Mouse (Mus musculus) B cell, adult 2 months (primary cell): ENCODE data around the gene Copg2.

ENCODE experiments used
- DNase-seq, 2 experiments: peaks; one replicate each; pipeline ENCODE4 v3.0.0; 2022

Copg2 gene

DNA sequence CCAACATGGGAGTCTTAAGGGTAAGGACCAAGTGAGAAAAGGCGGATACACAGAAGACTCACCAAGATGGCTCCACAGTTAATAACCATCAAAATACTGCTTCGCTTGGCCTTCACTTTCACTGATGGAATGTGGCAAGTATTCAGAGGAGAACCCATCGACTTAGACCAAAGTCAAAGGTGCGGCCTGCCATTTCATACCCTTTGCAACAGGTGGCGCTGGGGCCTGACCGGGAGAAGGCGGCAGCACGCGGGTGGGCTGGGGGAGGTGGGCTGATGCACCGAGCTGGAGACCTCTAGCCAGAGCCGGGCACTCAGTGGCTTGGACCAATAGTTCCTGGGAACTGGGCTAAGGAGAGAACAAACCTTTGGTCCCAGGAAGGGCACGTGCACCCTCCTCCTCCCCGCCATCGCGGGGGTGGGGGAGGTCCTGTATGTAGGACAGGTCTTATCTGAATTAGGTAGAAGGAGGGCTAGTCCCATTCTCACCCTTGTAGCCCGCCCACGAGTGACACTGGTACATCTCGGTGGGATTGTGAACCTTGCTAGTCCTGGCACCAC is 163.9 kb downstream of the Copg2 start:
- DNase-seq, result no peak

DNA sequence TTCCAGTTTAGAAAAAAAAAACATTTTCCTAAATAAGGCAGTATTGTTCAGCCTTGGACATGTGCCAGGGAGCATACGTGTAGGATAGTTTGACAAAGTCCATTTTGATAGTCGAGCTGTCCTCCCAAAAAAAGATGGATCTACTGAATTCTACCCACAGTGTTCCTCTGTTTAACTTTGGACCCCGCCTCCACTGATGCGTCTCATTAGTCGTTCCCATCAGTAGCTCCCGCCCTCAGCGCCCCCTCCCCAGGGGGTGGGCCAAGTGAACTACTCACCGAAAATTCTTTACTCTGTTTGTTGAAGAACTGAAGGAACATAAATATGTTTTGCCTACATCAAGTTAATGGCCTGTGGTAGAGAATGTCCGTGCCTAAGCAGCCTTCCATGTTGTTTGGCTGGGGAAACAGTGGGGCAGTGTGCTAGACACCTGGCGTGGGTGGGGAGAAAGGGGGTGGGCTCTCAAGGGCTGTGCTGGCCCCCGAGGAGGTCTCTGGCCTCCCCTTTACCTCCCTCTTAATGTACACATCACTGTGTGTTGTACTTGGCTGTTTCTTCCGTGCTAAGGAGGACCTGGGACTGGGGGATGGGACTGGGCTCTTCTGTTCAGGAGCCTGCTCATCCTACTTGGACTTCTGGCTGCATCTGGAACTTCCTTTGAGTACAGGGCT is 166.2 kb downstream of the Copg2 start:
- DNase-seq, result no peak

DNA sequence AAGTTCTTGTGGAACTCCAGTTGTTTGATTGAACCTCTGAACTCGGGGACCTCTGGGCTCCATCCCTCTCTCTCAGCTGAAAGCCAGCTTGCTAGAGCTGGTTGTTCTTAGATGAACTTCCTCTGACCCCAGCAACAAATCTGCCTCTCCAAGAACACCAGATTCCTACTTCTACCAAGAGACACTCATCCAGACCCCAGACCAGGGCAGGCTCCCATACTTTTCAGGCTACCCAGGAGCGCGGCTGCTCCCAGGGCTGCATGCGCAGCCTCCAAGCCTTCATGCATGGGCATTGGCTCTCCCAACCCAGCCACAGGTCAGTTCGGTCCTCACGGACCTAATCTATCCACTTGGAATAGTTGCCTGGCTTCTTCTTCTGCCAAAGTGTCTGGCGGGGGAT is 173.3 kb downstream of the Copg2 start, which contains the start of gene Mest:
Mest (plus strand) TSS at position 217 of the 400 bp plus-strand sequence.
- DNase-seq, result no peak

DNA sequence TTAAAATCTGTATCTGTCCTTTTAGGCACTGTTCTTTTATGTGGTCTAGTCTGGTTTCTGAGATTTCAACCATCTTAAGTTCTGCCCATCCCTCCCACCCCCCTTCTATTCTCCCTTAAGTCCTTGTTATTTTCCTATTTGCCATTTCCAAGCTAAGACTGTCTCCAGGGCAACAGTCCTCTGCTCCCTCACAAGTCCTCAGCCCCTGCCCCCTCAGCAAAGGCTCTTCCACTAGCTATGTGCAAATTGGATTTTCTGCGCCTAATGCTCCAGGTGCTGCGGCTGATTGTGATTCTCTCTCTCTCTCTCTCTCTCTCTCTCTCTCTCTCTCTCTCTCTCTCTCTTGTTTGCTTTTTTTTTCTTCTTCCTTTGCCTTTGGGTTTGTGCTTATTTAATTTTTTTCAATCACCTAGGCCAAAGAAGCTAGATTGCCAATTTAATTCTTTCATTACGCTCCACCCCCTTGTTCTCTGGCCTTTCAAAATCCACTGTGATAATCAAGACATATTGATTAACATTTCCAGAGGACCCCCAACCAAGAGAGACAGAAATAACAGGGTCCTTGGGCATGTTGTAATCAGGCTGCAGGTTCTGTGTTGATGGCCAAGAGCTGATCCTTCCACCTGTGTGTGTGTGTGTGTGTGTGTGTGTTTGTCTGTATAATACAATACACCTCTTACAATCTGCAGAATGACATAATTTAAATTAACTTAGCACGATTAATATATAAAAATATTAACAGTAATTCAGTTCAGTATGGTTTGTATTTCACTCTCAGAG is 174.0 kb downstream of the Copg2 start:
- DNase-seq, result no peak

DNA sequence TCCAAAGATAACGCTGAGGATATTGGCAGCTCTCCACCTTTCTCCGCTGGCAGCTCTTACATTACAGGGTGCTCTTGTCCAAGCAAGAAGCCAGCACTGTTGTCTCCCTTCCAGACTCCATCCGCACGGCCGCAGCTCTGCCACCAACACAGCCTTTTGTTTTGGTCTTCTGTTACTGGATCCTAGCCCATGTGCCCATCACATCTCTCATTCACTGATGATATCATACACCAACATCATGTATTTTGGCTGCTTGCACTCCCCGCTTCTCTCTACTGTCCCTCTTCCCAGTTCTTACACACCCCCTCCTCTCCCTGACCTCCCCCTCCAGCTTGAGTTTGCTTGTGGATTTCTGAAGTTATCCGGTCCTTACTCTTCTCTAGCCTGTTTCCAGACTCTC is 179.8 kb downstream of the Copg2 start:
- DNase-seq, result no peak

DNA sequence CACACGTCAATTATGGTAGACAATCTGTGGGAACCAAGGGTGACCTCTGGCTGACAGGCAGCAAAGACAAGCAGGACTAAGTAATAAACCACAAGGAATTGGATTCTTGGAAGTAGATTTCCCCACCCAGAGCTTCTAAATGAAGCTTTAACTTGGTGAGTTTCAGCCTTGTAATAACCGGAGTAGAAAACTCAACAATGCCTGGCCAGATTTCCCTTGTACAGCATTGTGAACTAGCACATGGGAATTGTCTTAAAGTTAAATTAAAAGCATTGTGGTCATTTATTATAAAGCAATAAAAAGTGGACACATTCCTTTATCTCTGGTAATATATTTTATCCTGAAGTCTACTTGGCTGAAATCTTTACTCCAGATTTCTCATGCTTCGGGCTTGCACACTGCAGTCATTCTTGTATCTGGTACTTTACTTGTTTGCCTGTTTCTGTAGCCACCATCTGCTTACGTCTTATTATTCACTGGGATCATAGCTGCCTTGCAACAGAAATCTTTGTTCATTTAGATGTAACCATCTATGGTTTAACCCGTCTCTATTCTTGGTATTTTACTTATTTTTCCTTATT is 181.6 kb downstream of the Copg2 start:
- DNase-seq, result no peak

DNA sequence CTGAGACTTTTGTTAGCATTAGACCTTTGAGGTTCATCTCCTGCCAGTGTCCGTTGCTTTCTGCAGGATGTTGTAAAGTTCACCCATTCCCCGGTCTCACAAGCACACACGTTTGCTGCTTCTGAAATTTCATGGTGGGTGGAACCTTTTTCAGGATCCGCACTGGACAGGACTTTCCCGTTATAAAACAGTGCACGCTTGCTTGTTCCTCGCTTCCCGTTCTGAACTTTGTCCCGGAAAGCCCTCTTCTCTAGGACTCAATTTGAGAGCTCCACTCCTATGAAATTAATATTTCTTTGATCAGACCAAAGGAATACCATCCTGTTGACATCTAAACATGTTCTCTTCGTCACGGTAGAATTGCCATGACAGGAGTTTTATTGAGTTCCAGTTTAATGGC is 182.7 kb downstream of the Copg2 start:
- no peak for DNase-seq

DNA sequence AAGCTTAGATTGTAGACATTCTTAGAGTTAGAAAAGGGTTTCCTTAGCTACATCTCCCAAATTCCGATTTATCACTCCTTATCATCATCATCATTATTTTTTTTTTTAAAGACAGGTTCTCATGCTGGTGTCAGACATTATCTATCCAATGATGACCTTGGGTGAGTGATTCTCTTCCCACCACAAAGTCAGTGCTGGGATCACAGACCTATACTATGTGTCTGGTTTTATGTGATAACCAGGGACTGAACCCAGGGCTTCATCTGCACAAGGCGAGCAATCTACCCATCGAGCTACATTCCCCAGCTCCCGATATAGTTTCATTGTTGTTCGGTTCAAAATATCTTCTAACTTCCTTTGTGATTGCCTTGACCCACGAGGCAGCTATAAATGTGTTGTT is 183.1 kb downstream of the Copg2 start:
- DNase-seq, result no peak

DNA sequence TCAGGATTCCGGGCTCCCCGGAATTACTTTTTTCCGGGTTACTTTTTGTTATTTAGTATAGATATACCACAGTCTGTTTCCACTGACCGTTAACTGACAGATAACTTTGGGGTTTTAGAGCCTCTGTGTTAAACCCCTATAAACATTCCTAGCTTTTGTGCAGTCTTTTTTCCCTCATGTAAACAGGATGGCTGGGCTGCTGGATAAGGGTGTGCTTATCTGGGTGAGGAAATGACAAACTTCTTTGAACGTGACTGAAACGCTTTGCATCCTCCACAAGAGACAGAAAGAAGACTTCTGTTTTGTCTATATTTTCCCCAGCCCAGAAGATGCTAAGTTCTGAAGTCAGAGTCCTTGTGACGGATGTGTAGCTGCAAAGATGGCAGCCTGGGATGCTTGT is 184.1 kb downstream of the Copg2 start:
- DNase-seq, result no peak

DNA sequence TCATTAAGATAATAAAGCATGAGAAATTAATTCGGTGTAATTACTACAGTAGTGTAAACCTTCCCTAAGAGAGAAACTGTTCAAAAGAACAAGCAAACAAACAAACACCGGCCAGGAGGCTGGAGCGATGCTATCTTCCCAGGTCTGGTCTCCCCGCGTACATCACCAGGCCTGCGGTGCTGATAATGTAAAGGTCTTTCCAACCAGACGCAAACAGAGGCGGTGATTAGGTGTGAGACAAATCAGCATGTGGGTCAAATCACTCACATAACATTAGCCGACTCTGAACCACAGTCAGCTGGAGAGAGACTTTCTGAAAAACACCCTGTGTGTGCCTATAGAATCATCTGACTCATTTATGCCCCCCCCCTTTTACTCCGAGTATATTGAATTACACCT is 185.2 kb downstream of the Copg2 start:
- no peak for DNase-seq

DNA sequence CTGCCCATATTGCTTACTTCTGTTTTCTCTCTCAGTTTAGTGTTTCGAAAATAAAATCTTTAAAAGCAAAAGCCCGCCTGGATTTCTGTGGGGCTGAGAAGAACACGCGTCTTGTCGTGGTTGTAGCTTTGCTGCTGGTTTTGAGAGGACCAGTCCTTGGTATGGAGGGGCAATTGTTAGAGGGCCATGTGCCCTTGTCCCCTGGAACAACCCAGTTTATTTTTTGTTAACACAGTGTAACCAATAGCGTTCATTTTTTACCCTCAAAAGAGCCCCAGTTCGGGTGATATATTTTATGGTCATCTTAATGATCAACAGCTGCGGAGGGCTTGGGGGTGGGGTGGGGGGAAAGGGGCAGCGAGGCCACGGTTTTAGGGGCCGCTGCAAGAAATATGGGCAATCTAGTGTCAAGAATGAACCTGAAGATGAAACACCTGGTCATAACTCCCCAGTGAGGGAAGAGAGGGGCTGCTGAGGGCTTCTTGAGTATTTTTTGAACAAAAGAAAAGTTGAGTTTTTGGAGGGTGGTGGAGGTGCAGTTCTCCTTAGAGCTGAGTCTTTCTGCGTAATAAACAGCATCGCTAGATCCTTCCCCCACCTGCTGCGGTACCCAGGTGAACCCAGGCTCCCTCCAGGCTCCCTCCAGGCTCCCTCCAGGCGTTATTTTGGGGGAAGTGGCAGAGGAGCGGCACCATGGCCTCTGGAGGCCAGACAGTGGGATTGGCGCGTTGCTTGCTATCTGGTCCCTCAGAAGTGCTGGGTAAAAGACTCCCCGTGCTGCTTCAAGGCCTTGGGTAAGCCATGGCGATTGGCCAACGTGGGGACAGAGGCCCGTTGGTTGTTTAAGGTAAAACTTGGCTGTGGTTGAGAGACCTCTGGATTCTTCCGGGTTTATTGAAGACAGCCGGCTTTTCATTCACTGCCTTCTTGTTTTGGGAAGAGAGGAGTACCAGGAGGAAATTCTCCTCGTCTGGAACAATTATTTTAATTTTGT is 185.9 kb downstream of the Copg2 start:
- DNase-seq, result no peak

DNA sequence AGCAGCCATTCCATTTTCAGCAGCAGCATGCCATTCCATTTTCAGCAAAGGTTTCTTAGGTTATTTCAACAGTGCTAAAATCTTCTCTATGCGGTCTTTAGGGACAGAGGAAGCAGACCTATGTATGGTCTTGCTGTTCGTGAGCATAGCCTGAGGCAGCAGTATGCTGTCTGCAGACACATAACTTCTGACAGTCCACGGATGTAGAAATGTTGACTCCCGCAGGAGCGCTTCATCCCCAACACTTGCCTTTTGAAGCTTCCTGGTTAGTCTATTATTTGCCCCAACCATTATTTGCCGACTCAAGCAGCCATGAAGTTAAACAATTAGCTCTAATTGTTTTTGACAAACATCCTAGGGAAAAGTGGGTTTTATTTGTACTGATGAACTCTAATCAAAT is 187.5 kb downstream of the Copg2 start:
- no peak for DNase-seq

DNA sequence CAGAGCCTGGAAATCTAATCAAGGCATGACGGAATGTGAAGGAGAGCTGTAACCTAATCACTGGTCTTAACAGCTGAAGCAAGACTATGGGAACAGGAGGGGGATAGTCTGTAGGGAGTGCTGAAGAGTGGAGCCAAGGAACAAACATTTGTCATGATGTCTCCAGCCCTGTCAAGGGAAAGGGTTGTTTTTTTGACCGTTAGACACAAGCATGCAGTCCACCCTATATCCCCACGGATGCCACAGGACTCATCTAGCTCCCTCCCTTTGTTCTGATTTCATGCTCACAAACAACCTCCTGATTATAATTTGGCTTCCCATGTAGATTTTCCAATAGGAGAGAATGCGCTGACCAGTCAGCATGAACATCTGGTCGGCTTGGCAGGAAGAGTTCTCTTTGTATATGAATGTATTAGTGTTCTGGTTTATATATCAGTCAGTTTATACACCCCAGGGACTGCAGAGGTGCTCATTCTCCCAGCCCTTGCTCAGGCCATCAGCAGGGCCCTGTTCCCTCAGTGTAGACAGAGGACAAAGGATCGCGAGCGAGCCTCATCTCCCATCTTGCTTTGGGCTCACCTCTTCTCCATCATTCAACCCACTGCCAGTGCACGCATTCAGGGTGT is 192.5 kb downstream of the Copg2 start:
- no peak for DNase-seq

DNA sequence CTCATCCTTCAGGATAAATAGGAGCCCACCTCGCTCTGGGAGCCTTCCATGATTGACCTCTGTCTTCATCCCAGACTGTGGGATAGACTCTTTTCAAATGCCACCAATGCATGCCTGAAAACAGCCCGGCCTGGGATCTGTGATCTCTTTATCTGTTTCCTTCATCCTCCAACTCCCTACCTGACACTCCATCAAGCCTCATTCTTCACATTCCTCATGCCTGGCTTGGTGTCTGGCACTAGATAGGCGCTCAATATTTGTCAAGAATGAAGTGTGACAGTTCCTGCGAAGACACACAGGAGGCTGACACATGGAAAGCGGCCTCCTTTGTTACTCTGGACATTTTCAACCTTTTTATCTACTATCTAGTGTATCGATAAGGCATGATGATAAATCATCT is 193.1 kb downstream of the Copg2 start:
- no peak for DNase-seq

DNA sequence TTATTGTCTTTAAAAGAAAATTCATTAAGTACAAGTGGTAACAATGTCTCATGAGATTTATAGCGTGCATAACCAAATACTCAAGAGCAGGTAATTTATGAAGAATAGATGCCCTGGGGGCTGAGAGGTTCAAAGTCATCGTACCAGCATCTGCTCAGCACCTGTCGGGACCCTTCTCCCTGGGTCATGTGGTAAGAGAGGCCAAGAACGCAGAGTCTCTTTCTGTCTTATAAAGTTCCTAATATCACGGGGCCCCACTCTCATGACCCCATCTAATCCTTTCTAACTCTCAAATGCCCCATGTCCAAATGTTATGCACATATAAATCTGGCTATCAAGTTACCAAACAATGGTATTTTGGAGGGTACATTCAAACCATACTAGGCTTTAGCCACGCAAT is 193.7 kb downstream of the Copg2 start:
- DNase-seq, result no peak

DNA sequence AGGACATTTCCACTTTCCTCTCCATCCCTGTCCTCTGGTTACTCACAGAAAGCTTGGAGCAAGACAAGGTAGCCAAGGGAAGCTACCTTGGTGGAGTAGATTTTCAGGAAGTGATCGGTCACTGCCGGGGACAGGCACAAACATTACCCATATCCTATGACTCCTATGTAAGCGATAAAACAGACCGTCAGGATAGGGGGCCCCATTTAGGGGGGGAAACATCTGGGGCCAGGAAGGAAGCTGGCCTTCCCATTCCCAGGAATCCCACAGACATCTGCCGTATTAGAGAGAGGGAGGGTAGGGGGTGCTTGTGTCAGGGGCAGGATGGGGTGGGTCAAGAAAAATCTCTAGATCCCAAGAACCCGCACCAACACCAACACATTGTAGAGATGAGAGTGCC is 196.4 kb downstream of the Copg2 start:
- no peak for DNase-seq

DNA sequence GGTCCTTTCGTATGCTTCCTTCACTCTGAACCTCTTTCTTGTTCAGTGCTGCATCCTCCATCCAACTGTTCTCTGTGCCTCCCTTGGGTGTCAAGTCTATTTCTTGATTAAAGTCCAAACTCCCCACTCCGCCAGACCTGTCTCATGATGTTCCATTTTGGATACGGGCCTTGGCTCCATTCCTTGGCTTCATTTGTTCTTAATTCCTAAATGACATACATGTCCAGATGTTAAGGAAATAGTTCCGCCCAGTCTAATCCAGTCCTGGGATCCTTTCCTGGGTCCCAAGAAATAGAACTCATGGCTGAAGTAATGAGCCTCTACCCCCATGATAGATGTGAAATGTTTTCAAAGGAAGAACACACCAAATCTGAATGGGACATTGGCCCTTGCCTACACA is 198.6 kb downstream of the Copg2 start:
- no peak for DNase-seq
